Mouse (Mus musculus) heart, embryonic 11.5 days (tissue): ENCODE measurements around the gene Arfip1. TPM values are rescaled to one million over a fixed set of nuclear protein-coding genes. Genes with fewer than 3 reads are reported as not detected.
"Not testable (repeated sequence)": the region's sequence is repeated elsewhere in the genome, so short reads cannot be mapped to it uniquely, and the experiment has no call there.

Experiments used
- ATAC-seq: fragments of 200-750 bp; cut with Nextera tagmentation; replicated peaks from 2 replicates; pipeline ENCODE4 v1.8.0; 2017; ENCODE audit warnings: moderate library complexity; ENCODE audit not compliant: insufficient number of reproducible peaks, low FRiP score, low TSS enrichment
- H3K27ac ChIP-seq: fragments of 300-500 bp; sonication (generic); 2 replicates; pipeline ENCODE4 v1.5.1; 2014; ENCODE audit warnings: mild to moderate bottlenecking, low read depth, low read length
- H3K27me3 ChIP-seq: fragments of 300-500 bp; sonication (generic); 2 replicates; pipeline ENCODE4 v1.6.1; 2014; ENCODE audit warnings: mild to moderate bottlenecking, low read length, mixed read lengths; ENCODE audit not compliant: control insufficient read depth, insufficient read depth
- H3K36me3 ChIP-seq: fragments of 300-500 bp; sonication (generic); 2 replicates; pipeline ENCODE4 v1.6.1; 2014; ENCODE audit warnings: mild to moderate bottlenecking, low read length, moderate library complexity, mixed read lengths; ENCODE audit not compliant: control insufficient read depth, insufficient read depth
- H3K4me1 ChIP-seq: fragments of 300-500 bp; sonication (generic); 2 replicates; pipeline ENCODE4 v1.6.1; 2014; ENCODE audit warnings: low read length; ENCODE audit not compliant: control insufficient read depth, insufficient read depth
- H3K4me2 ChIP-seq: fragments of 300-500 bp; sonication (generic); 2 replicates; pipeline ENCODE4 v1.6.1; 2014; ENCODE audit warnings: mild to moderate bottlenecking, moderate library complexity
- H3K4me3 ChIP-seq: fragments of 300-500 bp; sonication (generic); 2 replicates; pipeline ENCODE4 v1.5.1; 2014; ENCODE audit warnings: low read depth, low read length
- H3K9ac ChIP-seq: fragments of 300-500 bp; sonication (generic); 2 replicates; pipeline ENCODE4 v1.6.1; 2014; ENCODE audit warnings: mild to moderate bottlenecking, low read depth, low read length, moderate library complexity
- H3K9me3 ChIP-seq: fragments of 300-500 bp; sonication (generic); replicated peaks from 2 replicates; pipeline ENCODE4 v1.6.1; 2016; ENCODE audit warnings: low read length; ENCODE audit not compliant: control insufficient read depth
- WGBS: fragments of 180-500 bp; shearing (Covaris S2); extraction: QIAGEN DNeasy Blood & Tissue Kit; methylation state at CpG from one replicate; pipeline ENCODE4 v1.1.7; 2014; ENCODE audit not compliant: insufficient replicate concordance; 5-methylcytosine and 5-hydroxymethylcytosine counted together
- polyA plus RNA-seq: library from polyadenylated mRNA; unstranded; fragments of >200 nt; fragmentation: Nextera tagmentation; extraction: Ambion mirVana; gene quantifications from 2 replicates; pipeline ENCODE4 v1.2.1, GENCODE M21; 2014

The Arfip1 gene
- polyA plus RNA-seq, 1 experiment from 2014 or later: 42.6 TPM

- 49% methylated on average over 2 of the region's 2 CpGs for WGBS
- peaks cover 15% of the 10 kb centered on the region for H3K4me1 ChIP-seq
- not testable (repeated sequence) for H3K27me3 ChIP-seq, H3K9ac ChIP-seq, ATAC-seq, H3K4me3 ChIP-seq, H3K36me3 ChIP-seq, H3K27ac ChIP-seq, H3K9me3 ChIP-seq
- peak overlapping the region; percentile 24; the same call in 1 of the 2 replicates for H3K4me2 ChIP-seq
Measured at GRCm38 (mm10) chr3:84562911-84563310, 19.5 kb downstream of the Arfip1 start.

GRCm38 (mm10) chr3:84558301-84558700 lies 24.1 kb downstream of the Arfip1 start:
- Histone ChIP-seq H3K36me3 (no peaks in the 10 kb centered on the region), H3K9ac (no peak overlapping the region), H3K27me3 (no peaks in the 10 kb centered on the region), H3K4me1 (peaks cover 14% of the 10 kb centered on the region), H3K4me3 (no peak overlapping the region), H3K9me3 (no peaks in the 10 kb centered on the region), H3K4me2 (no peak overlapping the region), H3K27ac (no peak overlapping the region)
- WGBS: 92% methylated on average over 3 of the region's 3 CpGs
- ATAC-seq: no peak

- 77% methylated on average over 3 of the region's 3 CpGs for WGBS
- Histone ChIP-seq H3K36me3 (no peaks in the 10 kb centered on the region), H3K9ac (no peak overlapping the region), H3K9me3 (no peaks in the 10 kb centered on the region), H3K27me3 (no peaks in the 10 kb centered on the region), H3K4me3 (no peak overlapping the region), H3K4me2 (no peak overlapping the region), H3K4me1 (peaks cover 8% of the 10 kb centered on the region), H3K27ac (no peak overlapping the region)
- no peak for ATAC-seq
Measured at GRCm38 (mm10) chr3:84555780-84556179, 26.6 kb downstream of the Arfip1 start.

GRCm38 (mm10) chr3:84547177-84547576 lies 35.2 kb downstream of the Arfip1 start:
- H3K36me3 ChIP-seq: no peaks in the 10 kb centered on the region
- H3K4me3 ChIP-seq: no peak overlapping the region
- H3K4me2 ChIP-seq: no peak overlapping the region
- ATAC-seq: no peak
- no peaks in the 10 kb centered on the region for H3K9me3 ChIP-seq
- WGBS: 52% methylated on average over 8 of the region's 8 CpGs
- H3K4me1 ChIP-seq: peaks cover 4% of the 10 kb centered on the region; the same call in 1 of the 2 replicates
- no peak overlapping the region for H3K9ac ChIP-seq
- H3K27ac ChIP-seq: no peak overlapping the region
- no peaks in the 10 kb centered on the region for H3K27me3 ChIP-seq

GRCm38 (mm10) chr3:84542450-84542849 lies 40.0 kb downstream of the Arfip1 start:
- H3K4me2 ChIP-seq, H3K4me1 ChIP-seq, H3K4me3 ChIP-seq, H3K9ac ChIP-seq, H3K9me3 ChIP-seq, H3K27me3 ChIP-seq, ATAC-seq, H3K36me3 ChIP-seq, H3K27ac ChIP-seq: not testable (repeated sequence)
- 37% methylated on average over 3 of the region's 3 CpGs for WGBS

- H3K36me3 ChIP-seq: no peaks in the 10 kb centered on the region
- no peak overlapping the region for H3K4me2 ChIP-seq
- no peaks in the 10 kb centered on the region for H3K9me3 ChIP-seq
- H3K4me1 ChIP-seq: no peaks in the 10 kb centered on the region
- H3K27ac ChIP-seq: no peak overlapping the region
- no peak overlapping the region for H3K9ac ChIP-seq
- WGBS: 84% methylated on average over 1 of the region's 1 CpGs
- H3K4me3 ChIP-seq: no peak overlapping the region
- H3K27me3 ChIP-seq: no peaks in the 10 kb centered on the region
- no peak for ATAC-seq
Measured at GRCm38 (mm10) chr3:84541881-84542280, 40.5 kb downstream of the Arfip1 start.

- no peak overlapping the region for H3K4me3 ChIP-seq
- no peaks in the 10 kb centered on the region for H3K36me3 ChIP-seq
- no peaks in the 10 kb centered on the region for H3K4me1 ChIP-seq
- H3K9me3 ChIP-seq: no peaks in the 10 kb centered on the region
- ATAC-seq: no peak
- H3K27ac ChIP-seq: no peak overlapping the region
- H3K27me3 ChIP-seq: no peaks in the 10 kb centered on the region
- no peak overlapping the region for H3K4me2 ChIP-seq
- no peak overlapping the region for H3K9ac ChIP-seq
Measured at GRCm38 (mm10) chr3:84540640-84541039, 41.8 kb downstream of the Arfip1 start.

- H3K4me2 ChIP-seq: no peak overlapping the region
- whole genome bisulfite sequencing: 86% methylated on average over 6 of the region's 6 CpGs
- no peak overlapping the region for H3K27ac ChIP-seq
- no peak overlapping the region for H3K4me3 ChIP-seq
- no peaks in the 10 kb centered on the region for H3K27me3 ChIP-seq
- ATAC-seq: no peak
- no peaks in the 10 kb centered on the region for H3K9me3 ChIP-seq
- H3K4me1 ChIP-seq: no peaks in the 10 kb centered on the region
- no peaks in the 10 kb centered on the region for H3K36me3 ChIP-seq
- H3K9ac ChIP-seq: no peak overlapping the region
Measured at GRCm38 (mm10) chr3:84536987-84537386, 45.4 kb downstream of the Arfip1 start.

- Histone ChIP-seq H3K27me3 (no peaks in the 10 kb centered on the region), H3K4me1 (no peaks in the 10 kb centered on the region), H3K9ac (no peak overlapping the region), H3K4me3 (no peak overlapping the region), H3K27ac (no peak overlapping the region), H3K36me3 (no peaks in the 10 kb centered on the region), H3K9me3 (no peaks in the 10 kb centered on the region), H3K4me2 (no peak overlapping the region)
- ATAC-seq: no peak
- WGBS: 76% methylated on average over 5 of the region's 5 CpGs
Measured at GRCm38 (mm10) chr3:84533227-84533626, 49.2 kb downstream of the Arfip1 start.
